Mouse (Mus musculus) cortical plate, adult 2 months (tissue): ENCODE data around the gene 1810049J17Rik.

Experiments
- CTCF ChIP-seq: fragments of 200-500 bp; IDR thresholded peaks from 2 replicates; pipeline ENCODE4 v1.5.1; 2011; ENCODE audit warnings: mild to moderate bottlenecking, control low read depth, low read length; ENCODE audit not compliant: insufficient read depth; ENCODE audit errors: extremely low read depth
- POLR2A ChIP-seq: fragments of 200-500 bp; IDR thresholded peaks from 2 replicates; pipeline ENCODE4 v1.6.1; 2011; ENCODE audit warnings: mild to moderate bottlenecking, low read length, control low read depth; ENCODE audit not compliant: insufficient read depth; ENCODE audit errors: extremely low read depth

- TF ChIP-seq POLR2A (no peak), CTCF (no peak)
Measured at GRCm38 (mm10) chr15:12284794-12285534, 36.7 kb downstream of the 1810049J17Rik start.
